Mouse (Mus musculus): ENCODE data around the gene Iqcg.
A peak's percentile ranks its signal among the peaks of the same experiment; 100 is the strongest.
"Not testable (repeated sequence)": the region's sequence is repeated elsewhere in the genome, so short reads cannot be mapped to it uniquely, and the experiment has no call there.

Iqcg gene

DNA sequence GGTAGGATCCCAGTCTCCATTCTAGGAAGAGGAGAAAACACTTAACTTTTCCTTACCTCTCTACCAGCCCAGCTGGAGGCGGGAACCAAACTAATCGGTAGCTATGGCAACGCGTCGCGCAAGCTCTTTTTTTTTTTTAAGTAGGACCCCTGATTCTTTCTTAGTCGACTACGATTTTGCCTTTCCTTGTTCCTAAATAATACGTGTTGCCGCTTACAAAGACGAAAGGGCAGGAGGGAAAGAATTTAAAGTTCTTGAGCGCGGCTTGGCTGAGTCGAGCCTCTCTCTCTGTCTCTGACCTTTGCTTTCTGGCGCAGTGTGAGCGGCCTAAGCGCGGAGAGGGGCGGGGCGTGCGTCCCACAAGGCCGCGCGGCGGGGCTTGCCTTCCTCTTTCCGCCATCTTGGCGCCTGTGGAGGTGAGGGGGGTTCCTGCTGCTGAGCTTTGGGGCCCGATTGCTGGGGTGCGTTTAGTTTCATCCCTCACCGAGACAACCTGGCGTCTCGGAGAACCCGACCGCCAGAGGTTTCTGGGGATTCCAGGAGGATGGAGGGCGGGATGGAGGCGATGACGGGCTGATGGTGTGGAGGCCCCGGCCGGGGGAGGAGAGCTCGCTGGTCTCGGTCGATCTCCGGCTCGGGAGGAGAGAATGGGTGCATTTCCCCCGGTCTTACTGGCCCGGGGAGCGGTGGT is at the start of gene Iqcg, which contains the start of gene Rpl35a:
Gene Iqcg (minus strand): TSS at position 124 of the 691 bp plus-strand sequence.
Gene Rpl35a (plus strand): TSS at position 359 of the 691 bp plus-strand sequence.
- DNase-seq (ENCODE audit: low spot score), result peak; percentile 92

- DNase-seq (ENCODE audit: low spot score), result no peak
Measured at GRCm38 (mm10) chr16:33085666-33086065, 29.6 kb upstream of the Iqcg start.

DNA sequence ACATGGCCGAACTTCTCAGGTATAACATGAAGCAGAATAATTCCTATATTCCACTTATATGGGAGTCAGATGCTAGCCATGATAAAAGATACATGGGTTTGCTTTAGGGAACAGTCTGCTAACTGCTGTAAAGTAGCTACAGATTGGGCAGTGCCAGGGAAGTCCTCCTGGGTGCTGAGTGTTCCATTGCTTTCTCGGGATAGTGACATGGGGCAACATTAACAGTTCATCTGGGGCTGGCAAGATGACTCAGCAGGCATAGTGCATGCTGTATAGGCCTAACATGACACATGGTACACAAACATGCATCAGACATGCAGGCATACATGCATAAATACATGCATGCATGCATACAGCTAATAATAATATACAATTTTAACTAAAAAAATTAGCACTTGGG is 28.0 kb upstream of the Iqcg start:
- DNase-seq (ENCODE audit: low spot score), result no peak

GRCm38 (mm10) chr16:33082951-33083350 is 26.9 kb upstream of the Iqcg start:
- no peak for DNase-seq (ENCODE audit: low spot score)

- DNase-seq (ENCODE audit: low spot score), result no peak
Measured at GRCm38 (mm10) chr16:33080063-33080462, 24.0 kb upstream of the Iqcg start.

GRCm38 (mm10) chr16:33077069-33077627 is 21.1 kb upstream of the Iqcg start:
- DNase-seq (ENCODE audit: low spot score), result no peak

DNA sequence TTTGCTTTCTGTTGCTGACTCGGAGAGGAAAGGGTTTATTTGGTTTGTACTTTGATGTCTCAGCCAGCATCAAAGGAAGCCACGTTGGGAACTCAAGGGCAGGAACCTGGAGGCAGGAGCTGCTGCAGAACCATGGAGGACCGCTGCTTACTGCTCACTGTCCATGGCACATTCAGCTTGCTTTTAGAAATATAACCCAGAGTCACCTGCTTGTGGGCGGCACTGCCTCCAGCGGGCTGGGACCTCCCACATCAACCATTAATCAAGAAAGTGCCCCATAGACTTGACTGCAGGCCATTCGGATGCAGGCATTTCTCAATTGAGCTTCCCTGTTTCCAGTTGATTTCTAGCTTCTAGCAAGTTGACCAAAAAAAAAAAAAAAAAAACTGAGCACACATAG is 20.1 kb upstream of the Iqcg start:
- DNase-seq (ENCODE audit: low spot score), result no peak

GRCm38 (mm10) chr16:33074967-33075366 is 18.9 kb upstream of the Iqcg start:
- no peak for DNase-seq (ENCODE audit: low spot score)

- DNase-seq (ENCODE audit: low spot score), result no peak
Measured at GRCm38 (mm10) chr16:33072871-33073557, 17.0 kb upstream of the Iqcg start.

DNA sequence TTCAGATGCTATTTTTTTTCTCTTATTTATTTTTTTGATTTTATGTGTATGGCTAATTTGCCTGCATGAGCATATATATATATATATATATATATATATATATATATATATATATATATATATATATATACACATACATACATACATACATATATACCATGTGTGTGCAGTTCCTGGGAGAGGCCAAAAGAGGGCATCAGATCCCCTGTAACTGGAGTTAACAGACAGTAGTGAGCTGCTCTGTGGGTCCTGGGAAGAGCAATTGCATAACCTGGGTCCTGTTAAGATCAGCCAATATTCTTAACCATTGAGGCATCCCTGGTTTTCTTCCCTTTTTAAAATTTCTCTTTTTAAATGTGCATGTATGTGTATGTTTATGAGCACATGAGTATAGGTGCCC is 14.9 kb upstream of the Iqcg start:
- no peak for DNase-seq (ENCODE audit: low spot score)

- no peak for DNase-seq (ENCODE audit: low spot score)
Measured at GRCm38 (mm10) chr16:33064636-33065035, 8.6 kb upstream of the Iqcg start.

- DNase-seq (ENCODE audit: low spot score), result no peak
Measured at GRCm38 (mm10) chr16:33063267-33063666, 7.2 kb upstream of the Iqcg start.

DNA sequence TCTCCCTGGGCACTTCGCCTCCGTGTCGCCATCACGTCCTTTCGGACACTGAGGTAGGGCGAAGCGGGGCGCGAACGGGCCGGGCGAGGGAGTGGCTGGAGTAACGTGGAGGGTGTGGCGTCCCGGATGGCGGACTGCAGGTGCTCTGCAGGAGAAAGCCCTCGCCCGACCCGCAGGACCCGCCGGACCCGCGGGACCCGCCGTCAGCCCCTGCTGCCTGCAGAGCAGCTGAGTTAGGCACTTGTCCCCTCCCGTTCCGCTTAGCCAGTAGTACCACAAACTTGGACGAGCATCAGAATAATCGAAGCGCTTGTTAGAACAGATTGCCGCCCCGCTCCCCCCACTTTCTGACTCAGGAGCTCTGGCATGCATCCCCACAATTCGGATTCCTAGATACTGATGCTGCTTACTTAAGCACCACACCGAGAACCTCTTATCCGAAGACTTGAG is 6.7 kb upstream of the Iqcg start:
- peak; percentile 67 for DNase-seq (ENCODE audit: low spot score)

GRCm38 (mm10) chr16:33062024-33062681 is 6.1 kb upstream of the Iqcg start, which contains the start of gene Lmln:
Lmln (plus strand) TSS chr16:33062521.
- DNase-seq (ENCODE audit: low spot score), result peak; percentile 97

- no peak for DNase-seq (ENCODE audit: low spot score)
Measured at GRCm38 (mm10) chr16:33061400-33061799, 5.4 kb upstream of the Iqcg start.

GRCm38 (mm10) chr16:33060926-33061325 is 4.9 kb upstream of the Iqcg start:
- DNase-seq (ENCODE audit: low spot score), result no peak

GRCm38 (mm10) chr16:33059471-33059870 is 3.5 kb upstream of the Iqcg start:
- DNase-seq (ENCODE audit: low spot score), result no peak

GRCm38 (mm10) chr16:33058656-33059055 is 2.6 kb upstream of the Iqcg start:
- DNase-seq (ENCODE audit: low spot score), result not testable (repeated sequence)

- DNase-seq (ENCODE audit: low spot score), result no peak
Measured at GRCm38 (mm10) chr16:33058033-33058432, 2.0 kb upstream of the Iqcg start.

DNA sequence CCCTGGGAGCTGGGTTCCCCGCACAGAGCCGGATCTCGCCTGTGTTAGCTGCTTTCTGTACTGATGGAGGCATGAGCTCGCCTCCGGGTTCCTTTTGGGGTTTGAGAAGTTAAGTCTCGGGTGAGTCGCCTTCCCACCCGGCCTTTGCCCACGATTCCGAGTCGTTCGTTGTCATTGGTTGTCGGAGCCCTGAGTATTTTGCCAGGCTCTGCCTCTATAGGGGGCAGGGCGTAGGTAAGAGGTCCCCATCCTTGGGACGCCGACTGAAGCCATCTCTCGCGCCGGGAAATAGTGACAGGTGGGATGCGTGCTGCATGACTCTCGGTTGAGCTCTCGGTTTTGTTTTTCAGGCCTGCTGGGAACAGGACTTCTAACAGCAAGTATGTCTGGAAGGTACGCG is 768 bp upstream of the Iqcg start:
- DNase-seq (ENCODE audit: low spot score), result peak; percentile 28

DNA sequence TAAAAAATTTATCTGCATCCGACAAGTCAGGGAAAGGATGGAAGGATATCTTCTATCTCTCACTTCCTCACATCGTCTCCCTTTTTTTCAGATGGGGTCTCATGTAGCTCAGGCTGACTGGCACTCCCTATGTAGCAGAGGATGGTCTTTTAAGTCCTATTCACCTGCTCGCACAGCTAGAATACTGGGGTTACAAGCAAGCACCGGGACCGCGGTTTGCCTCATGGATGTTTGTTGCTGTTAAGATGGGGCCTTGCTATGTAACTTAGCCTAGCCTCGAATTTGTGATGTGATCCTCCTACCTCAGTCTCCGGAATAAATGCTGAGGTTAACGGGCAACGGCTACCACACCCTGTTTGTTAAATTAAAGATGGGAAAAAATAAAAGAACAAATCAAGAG is 363 bp downstream of the Iqcg start:
- DNase-seq (ENCODE audit: low spot score), result no peak

DNA sequence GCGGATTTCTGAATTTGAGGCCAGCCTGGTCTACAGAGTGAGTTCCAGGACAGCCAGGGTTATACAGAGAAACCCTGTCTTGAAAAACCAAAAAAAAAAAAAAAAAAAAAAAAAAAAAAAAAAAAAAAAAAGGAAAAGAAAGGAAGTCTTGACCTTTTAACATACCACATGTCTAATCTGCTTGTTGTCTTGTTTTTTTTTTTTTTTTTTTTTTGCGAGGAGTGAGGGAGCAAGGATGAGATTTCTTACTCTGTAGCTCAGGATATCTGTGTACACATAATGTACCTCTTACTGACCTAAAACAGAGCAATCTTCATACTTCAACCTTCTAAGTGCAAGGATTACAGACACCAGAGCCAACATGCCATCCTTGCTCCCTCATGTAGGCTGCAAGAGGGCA is 1.1 kb downstream of the Iqcg start:
- DNase-seq (ENCODE audit: low spot score), result not testable (repeated sequence)

DNA sequence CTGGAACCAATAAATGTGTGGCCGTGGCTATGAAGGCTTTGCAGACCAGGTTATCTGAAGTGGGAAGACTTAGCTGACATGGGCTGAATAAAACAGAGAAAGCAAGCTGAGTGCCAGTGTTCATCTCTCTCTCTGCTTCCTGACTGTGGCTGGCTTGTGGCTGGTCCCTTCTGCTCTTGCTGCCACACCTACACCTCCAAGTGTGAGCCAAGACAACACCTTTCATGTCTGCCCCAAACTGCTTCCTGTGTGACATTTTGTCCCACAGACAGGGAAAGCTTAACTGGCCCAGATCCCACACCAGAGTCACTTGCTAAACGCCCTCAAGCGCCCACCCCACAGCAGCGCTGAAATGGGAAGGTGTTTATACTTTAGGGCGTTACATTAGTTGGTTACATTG is 2.9 kb downstream of the Iqcg start:
- no peak for DNase-seq (ENCODE audit: low spot score)
